ENCODE assay signal across 8 mouse cellular contexts in genomic region chr2:158624718-158625222, GRCm38 (mm10). TPM values are rescaled to one million over a fixed set of nuclear protein-coding genes. Genes with fewer than 3 reads are reported as not detected.
A peak's percentile ranks its signal among the peaks of the same experiment; 100 is the strongest.
DNase-seq lines count a peak whose midpoint lies in the region; ATAC-seq and TF ChIP-seq lines count a peak whose summit lies in the region.

Gene Actr5, plus strand, starts transcription at chr2:158624888.

- DNase-seq in 3T3-L1 (ENCODE audit: low read depth, low spot score) = peak; percentile 98
- DNase-seq in adrenal gland, postnatal 4 days (ENCODE audit: low spot score in 2 of 2) = peak; percentile 60 to 84
- peak; percentile 99 for DNase-seq in embryonic facial prominence, embryonic 14.5 days (ENCODE audit: low spot score)
- DNase-seq in heart, adult 2 months = peak; percentile 93 to 95
- DNase-seq in kidney, adult 8-10 months = peak; percentile 94 to 97
- DNase-seq in spleen, postnatal 10 days (ENCODE audit: low spot score in 2 of 2) = peak; percentile 84 to 96

- H3K27me3 ChIP-seq in embryonic facial prominence, embryonic 14.5 days (replicated peaks; ENCODE audit: control insufficient read depth, insufficient read depth, low read length) = peaks cover 6% of the 10 kb centered on the region; the same call in 1 of the 2 replicates
- no peaks in the 10 kb centered on the region for H3K27me3 ChIP-seq in heart, adult 2 months (ENCODE audit: control insufficient read depth, insufficient read depth, low read length)
- H3K27me3 ChIP-seq in limb, embryonic 13.5 days = peaks cover 30% of the 10 kb centered on the region
- H3K27me3 ChIP-seq in midbrain, embryonic 16.5 days (ENCODE audit: control insufficient read depth, insufficient read depth, low read depth, low read length) = peaks cover 1% of the 10 kb centered on the region

- H3K9ac ChIP-seq in embryonic facial prominence, embryonic 14.5 days (ENCODE audit: low read depth, low read length) = peak within 1 kb of the TSS; percentile 90
- H3K9ac ChIP-seq in heart, adult 2 months (ENCODE audit: low read depth, low read length) = peak within 1 kb of the TSS; percentile 94
- peak within 1 kb of the TSS; percentile 77 for H3K9ac ChIP-seq in limb, embryonic 13.5 days
- peak within 1 kb of the TSS; percentile 83 for H3K9ac ChIP-seq in midbrain, embryonic 16.5 days (ENCODE audit: low read depth, low read length)

- WGBS in embryonic facial prominence, embryonic 14.5 days = under 1% methylated on average over 32 of the region's 39 CpGs
- WGBS in heart, adult 2 months = under 1% methylated on average over 39 of the region's 39 CpGs
- WGBS in limb, embryonic 13.5 days = under 1% methylated on average over 39 of the region's 39 CpGs
- under 1% methylated on average over 39 of the region's 39 CpGs for WGBS in midbrain, embryonic 16.5 days

- H3K79me2 ChIP-seq in heart, adult 2 months (replicated peaks; ENCODE audit: control insufficient read depth, insufficient read depth, low read length) = no peaks in the 10 kb centered on the region

- H3K27ac ChIP-seq in embryonic facial prominence, embryonic 14.5 days (replicated peaks; ENCODE audit: low read depth, low read length) = peak within 1 kb of the TSS; percentile 92
- H3K27ac ChIP-seq in heart, adult 2 months = peak within 1 kb of the TSS; percentile 95
- H3K27ac ChIP-seq in limb, embryonic 13.5 days = peak within 1 kb of the TSS; percentile 81
- H3K27ac ChIP-seq in midbrain, embryonic 16.5 days (ENCODE audit: low read length) = peak within 1 kb of the TSS; percentile 88

- H3K4me1 ChIP-seq in embryonic facial prominence, embryonic 14.5 days (ENCODE audit: control insufficient read depth, insufficient read depth, low read length) = peaks cover 11% of the 10 kb centered on the region
- H3K4me1 ChIP-seq in heart, adult 2 months (ENCODE audit: control insufficient read depth, insufficient read depth, low read length) = no peaks in the 10 kb centered on the region; the same call in 1 of the 2 replicates
- peaks cover 16% of the 10 kb centered on the region for H3K4me1 ChIP-seq in limb, embryonic 13.5 days
- peaks cover 15% of the 10 kb centered on the region for H3K4me1 ChIP-seq in midbrain, embryonic 16.5 days (ENCODE audit: control insufficient read depth, insufficient read depth, low read length)

- intact Hi-C loops in heart, adult 2 months (cut with DNase I) = no loop called here

- H3K4me2 ChIP-seq in embryonic facial prominence, embryonic 14.5 days (ENCODE audit: low read depth, low read length) = peak within 1 kb of the TSS; percentile 81
- peak within 1 kb of the TSS; percentile 89 for H3K4me2 ChIP-seq in limb, embryonic 13.5 days (replicated peaks)
- peak within 1 kb of the TSS; percentile 67 for H3K4me2 ChIP-seq in midbrain, embryonic 16.5 days (ENCODE audit: low read length)

- H3K36me3 ChIP-seq in embryonic facial prominence, embryonic 14.5 days (ENCODE audit: control insufficient read depth, insufficient read depth, low read length) = peaks cover 33% of the 10 kb centered on the region
- H3K36me3 ChIP-seq in heart, adult 2 months (ENCODE audit: control insufficient read depth, insufficient read depth, low read length) = no peaks in the 10 kb centered on the region
- peaks cover 29% of the 10 kb centered on the region for H3K36me3 ChIP-seq in limb, embryonic 13.5 days
- peaks cover 11% of the 10 kb centered on the region; the same call in 1 of the 2 replicates for H3K36me3 ChIP-seq in midbrain, embryonic 16.5 days (ENCODE audit: control insufficient read depth, insufficient read depth, low read length)

- ATAC-seq in embryonic facial prominence, embryonic 14.5 days (ENCODE audit: low read depth) = peak; percentile 93
- peak; percentile 94 for ATAC-seq in limb, embryonic 13.5 days (ENCODE audit: low FRiP score, low read depth)
- peak; percentile 92 for ATAC-seq in midbrain, embryonic 16.5 days

- TF ChIP-seq EP300 in heart, adult 2 months (IDR thresholded peaks at IDR 0.05; ENCODE audit: insufficient read depth, low read depth, low read length) = no peak

- H3K4me3 ChIP-seq in embryonic facial prominence, embryonic 14.5 days (ENCODE audit: low read depth, low read length) = peak within 1 kb of the TSS; percentile 94
- peak within 1 kb of the TSS; percentile 96 for H3K4me3 ChIP-seq in heart, adult 2 months
- H3K4me3 ChIP-seq in limb, embryonic 13.5 days = peak within 1 kb of the TSS; percentile 87
- H3K4me3 ChIP-seq in midbrain, embryonic 16.5 days (ENCODE audit: low read depth, low read length) = peak within 1 kb of the TSS; percentile 65

- TF ChIP-seq CTCF in heart, adult 2 months (IDR thresholded peaks at IDR 0.05) = peak; percentile 13; the same call in 1 of the 2 replicates

- TF ChIP-seq POLR2A in heart, adult 2 months (IDR thresholded peaks at IDR 0.05; ENCODE audit: insufficient read depth, low read depth, low read length) = peak; percentile 83

- no peaks in the 10 kb centered on the region for H3K9me3 ChIP-seq in embryonic facial prominence, embryonic 14.5 days (ENCODE audit: control insufficient read depth, low read length)
- no peaks in the 10 kb centered on the region for H3K9me3 ChIP-seq in limb, embryonic 13.5 days
- no peaks in the 10 kb centered on the region for H3K9me3 ChIP-seq in midbrain, embryonic 16.5 days (replicated peaks; ENCODE audit: control insufficient read depth, low read length, poor library complexity, severe bottlenecking)

RNA-seq across cellular contexts. Expression of gene Actr5, which starts in this region (rescaled TPM):
- total RNA-seq in adrenal gland, postnatal 4 days (2021) = 10 to 100 TPM; 17.1 to 18.2 TPM
- polyA plus RNA-seq in embryonic facial prominence, embryonic 14.5 days (2014; fragmentation: Nextera tagmentation; extraction: Ambion mirVana) = 10.6 and 13.0 TPM in 2 replicates
- total RNA-seq in heart, adult 2 months (2021) = 1 to 10 TPM; 4.8 to 6.4 TPM
- 2.9 and 3.5 TPM in 2 replicates for polyA plus RNA-seq in heart, adult 2 months (2012; rRNA removed)
- polyA plus RNA-seq in limb, embryonic 13.5 days (2015; fragmentation: Nextera tagmentation; extraction: Ambion mirVana) = 12.4 and 14.1 TPM in 2 replicates
- 8.9 and 9.5 TPM in 2 replicates for polyA plus RNA-seq in midbrain, embryonic 16.5 days (2015; fragmentation: Nextera tagmentation; extraction: Ambion mirVana)

Comparison
In these comparisons a context has a peak if more than half of its experiments do, and no peak if none do; other contexts are left out.
1. Peak in every context shown above with its lines: DNase-seq, ATAC-seq, H3K4me3 ChIP-seq and H3K27ac ChIP-seq.